Mouse (Mus musculus) forebrain, embryonic 10.5 days (tissue): ENCODE measurements around the gene Map1s. TPM values are rescaled to one million over a fixed set of nuclear protein-coding genes. Genes with fewer than 3 reads are reported as not detected.

Source experiments
- DNase-seq: peaks from one replicate; pipeline ENCODE4 v3.0.0-alpha.2; 2017; ENCODE audit warnings: low spot score; ENCODE audit errors: extremely low spot score
- H3K27ac ChIP-seq: fragments of 300-500 bp; sonication (generic); 2 replicates; pipeline ENCODE4 v1.5.1; 2016; ENCODE audit warnings: mild to moderate bottlenecking
- H3K27me3 ChIP-seq: fragments of 300-500 bp; sonication (generic); 2 replicates; pipeline ENCODE4 v1.6.1; 2016; ENCODE audit warnings: mild to moderate bottlenecking; ENCODE audit not compliant: poor library complexity, severe bottlenecking
- H3K36me3 ChIP-seq: fragments of 300-500 bp; sonication (generic); replicated peaks from 2 replicates; pipeline ENCODE4 v1.6.1; 2016; ENCODE audit warnings: mild to moderate bottlenecking, moderate library complexity
- H3K4me1 ChIP-seq: fragments of 300-500 bp; sonication (generic); 2 replicates; pipeline ENCODE4 v1.6.1; 2016
- H3K4me3 ChIP-seq: fragments of 300-500 bp; sonication (generic); 2 replicates; pipeline ENCODE4 v1.5.1; 2016; ENCODE audit warnings: mild to moderate bottlenecking, moderate library complexity
- H3K9me3 ChIP-seq: fragments of 300-500 bp; sonication (generic); 2 replicates; pipeline ENCODE4 v1.6.1; 2016; ENCODE audit warnings: mild to moderate bottlenecking, moderate library complexity
- WGBS: fragments of 180-500 bp; shearing (Covaris S2); methylation state at CpG from one replicate; pipeline ENCODE4 v1.1.7; 2016; 5-methylcytosine and 5-hydroxymethylcytosine counted together
- polyA plus RNA-seq: library from polyadenylated mRNA; unstranded; fragments of >200 nt; fragmentation: Nextera tagmentation; extraction: Ambion mirVana; gene quantifications from 2 replicates; pipeline ENCODE4 v1.2.1, GENCODE M21; 2016

The Map1s gene
- polyA plus RNA-seq, 1 experiment from 2014 or later: 69.1 TPM

- Histone ChIP-seq H3K9me3 (no peaks in the 10 kb centered on the region), H3K4me3 (peak overlapping the region; percentile 42), H3K27ac (peak overlapping the region; percentile 74), H3K27me3 (peaks cover 26% of the 10 kb centered on the region), H3K4me1 (peaks cover 76% of the 10 kb centered on the region), H3K36me3 (peaks cover 16% of the 10 kb centered on the region)
- DNase-seq: peak; percentile 72
- WGBS: 11% methylated on average over 40 of the region's 40 CpGs
Measured at GRCm38 (mm10) chr8:70868559-70869198, 37.1 kb upstream of the Map1s start.

GRCm38 (mm10) chr8:70869199-70869571 lies 36.5 kb upstream of the Map1s start:
- peaks cover 16% of the 10 kb centered on the region for H3K36me3 ChIP-seq
- H3K4me3 ChIP-seq: peak overlapping the region; percentile 42; the same call in 1 of the 2 replicates
- H3K27ac ChIP-seq: peak overlapping the region; percentile 74
- H3K27me3 ChIP-seq: peaks cover 21% of the 10 kb centered on the region
- no peaks in the 10 kb centered on the region for H3K9me3 ChIP-seq
- H3K4me1 ChIP-seq: peaks cover 75% of the 10 kb centered on the region
- 38% methylated on average over 5 of the region's 5 CpGs for WGBS
- DNase-seq: no peak

- H3K4me1 ChIP-seq: peaks cover 71% of the 10 kb centered on the region
Measured at GRCm38 (mm10) chr8:70869601-70870041, 36.1 kb upstream of the Map1s start.

DNA sequence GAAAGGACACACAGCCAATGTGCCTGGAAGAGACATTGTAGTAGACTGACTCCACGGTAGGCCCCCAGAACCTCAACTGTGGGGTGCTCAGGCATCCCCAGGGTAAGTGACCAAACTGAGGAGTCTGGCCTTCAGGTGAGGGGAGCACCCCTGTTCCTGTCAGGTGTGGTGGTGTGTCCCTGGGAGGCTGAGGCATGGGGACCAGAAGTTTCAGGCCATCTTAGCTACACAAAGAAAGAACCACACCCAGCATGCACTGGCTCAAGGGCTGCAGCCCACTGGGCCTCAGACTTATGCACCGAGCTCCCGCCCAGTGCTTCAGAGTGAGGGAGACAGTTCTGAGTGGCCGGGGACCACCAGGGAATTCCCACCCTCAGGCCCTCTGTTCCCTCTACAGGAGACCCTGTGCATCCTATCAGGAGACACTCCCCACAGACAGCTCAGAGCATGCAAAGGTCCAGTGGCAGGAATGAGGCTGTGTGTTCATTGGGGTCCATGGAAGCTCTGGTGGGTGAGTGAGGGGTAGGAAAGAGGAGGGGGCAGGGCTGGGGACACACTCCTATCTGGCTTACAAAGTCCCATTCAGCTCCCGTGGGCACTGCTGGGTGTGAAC lies 34.4 kb upstream of the Map1s start:
- Histone ChIP-seq H3K27ac (no peak overlapping the region), H3K9me3 (no peaks in the 10 kb centered on the region), H3K27me3 (peaks cover 17% of the 10 kb centered on the region; the same call in 1 of the 2 replicates), H3K36me3 (peaks cover 16% of the 10 kb centered on the region), H3K4me1 (peaks cover 54% of the 10 kb centered on the region), H3K4me3 (peak overlapping the region; percentile 5; the same call in 1 of the 2 replicates)
- DNase-seq: no peak
- 91% methylated on average over 5 of the region's 5 CpGs for WGBS

More at GRCm38 (mm10) chr8:70869601-70870041, 36.1 kb upstream of the Map1s start:
- WGBS: 47% methylated on average over 16 of the region's 16 CpGs
- Histone ChIP-seq H3K27me3 (peaks cover 17% of the 10 kb centered on the region), H3K4me3 (0 out of 2 replicates have a peak overlapping the region, but pooled peaks have one; percentile 42), H3K9me3 (no peaks in the 10 kb centered on the region), H3K27ac (peak overlapping the region; percentile 74), H3K36me3 (peaks cover 16% of the 10 kb centered on the region)
- peak; percentile 73 for DNase-seq

GRCm38 (mm10) chr8:70872643-70873363 lies 32.9 kb upstream of the Map1s start:
- DNase-seq: no peak
- 8% methylated on average over 31 of the region's 31 CpGs for WGBS
- H3K9me3 ChIP-seq: no peaks in the 10 kb centered on the region
- H3K27me3 ChIP-seq: peaks cover 14% of the 10 kb centered on the region; the same call in 1 of the 2 replicates
- H3K4me1 ChIP-seq: peaks cover 44% of the 10 kb centered on the region
- peak overlapping the region; percentile 93 for H3K27ac ChIP-seq
- peaks cover 12% of the 10 kb centered on the region for H3K36me3 ChIP-seq
- H3K4me3 ChIP-seq: peak overlapping the region; percentile 82

DNA sequence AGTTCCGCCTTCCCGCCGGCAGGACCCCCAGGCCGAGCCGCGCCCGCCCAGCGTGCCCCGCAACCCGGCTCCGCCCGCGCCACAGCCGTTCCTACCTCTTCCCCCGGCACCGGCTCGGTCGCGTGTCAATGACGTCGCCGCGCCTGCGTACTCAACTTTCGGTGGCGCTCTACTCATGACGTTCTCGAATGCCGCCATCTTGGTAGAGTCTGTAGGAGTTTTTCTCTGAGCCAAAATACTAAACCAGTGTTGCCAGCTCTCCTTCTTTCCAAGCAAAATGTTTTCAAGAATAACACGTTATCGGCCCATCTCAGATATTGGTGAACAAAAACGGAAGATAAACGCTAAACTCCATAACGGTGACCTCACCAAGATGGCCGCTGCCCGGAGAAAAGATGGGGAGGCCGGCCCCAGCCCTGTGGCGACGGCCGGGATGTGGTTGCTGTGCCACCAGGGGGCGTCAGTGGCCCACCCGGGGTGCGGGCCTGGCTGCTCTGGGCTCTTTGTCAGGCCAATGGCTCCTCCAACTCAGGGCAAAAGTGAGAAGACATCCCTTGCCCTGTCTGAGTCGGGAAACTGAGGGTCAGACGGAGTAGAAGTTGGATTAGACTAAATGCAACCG lies 32.3 kb upstream of the Map1s start, which contains the start of gene Ccdc124:
Gene Ccdc124, minus strand, starts transcription at position 572 of the 622 bp plus-strand sequence.
- WGBS: under 1% methylated on average over 46 of the region's 46 CpGs

GRCm38 (mm10) chr8:70874441-70874840 lies 31.3 kb upstream of the Map1s start:
- WGBS: 90% methylated on average over 13 of the region's 13 CpGs
- Histone ChIP-seq H3K4me1 (peaks cover 33% of the 10 kb centered on the region), H3K27me3 (no peaks in the 10 kb centered on the region), H3K9me3 (no peaks in the 10 kb centered on the region), H3K36me3 (no peaks in the 10 kb centered on the region), H3K27ac (peak overlapping the region; percentile 93), H3K4me3 (no peak overlapping the region)
- DNase-seq: no peak

More for the DNA sequence above, 32.3 kb upstream of the Map1s start, which contains the start of gene Ccdc124:
- Histone ChIP-seq H3K27ac (peak within 1 kb of the TSS; percentile 93), H3K27me3 (peaks cover 8% of the 10 kb centered on the region; the same call in 1 of the 2 replicates), H3K36me3 (peaks cover 6% of the 10 kb centered on the region), H3K4me3 (peak within 1 kb of the TSS; percentile 82), H3K9me3 (no peaks in the 10 kb centered on the region), H3K4me1 (peaks cover 40% of the 10 kb centered on the region)
- peak; percentile 95 for DNase-seq

DNA sequence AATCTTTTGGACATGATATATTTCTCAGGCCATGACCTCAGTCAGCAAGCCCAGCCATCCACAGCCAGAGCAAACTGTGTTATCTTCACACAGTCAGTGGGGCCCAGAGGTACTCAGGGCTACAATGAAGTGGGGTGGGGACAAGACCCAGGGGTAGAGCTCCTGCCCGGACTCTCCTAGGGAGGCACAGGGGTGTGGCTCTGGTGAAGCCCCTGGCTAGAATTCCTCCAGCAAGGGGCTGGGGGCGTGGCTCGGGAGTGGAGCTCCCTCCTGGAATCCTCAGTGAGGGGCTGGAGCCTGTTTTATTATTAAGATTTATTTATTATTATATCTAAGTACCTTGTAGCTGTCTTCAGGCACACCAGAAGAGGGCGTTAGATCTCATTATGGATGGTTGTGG lies 29.4 kb upstream of the Map1s start:
- WGBS: 75% methylated on average over 4 of the region's 4 CpGs
- H3K4me3 ChIP-seq: no peak overlapping the region
- no peak for DNase-seq
- H3K36me3 ChIP-seq: no peaks in the 10 kb centered on the region
- no peak overlapping the region for H3K27ac ChIP-seq
- no peaks in the 10 kb centered on the region for H3K9me3 ChIP-seq
- H3K4me1 ChIP-seq: peaks cover 41% of the 10 kb centered on the region
- H3K27me3 ChIP-seq: peaks cover 4% of the 10 kb centered on the region; the same call in 1 of the 2 replicates

- DNase-seq: no peak
- Histone ChIP-seq H3K4me3 (no peak overlapping the region), H3K36me3 (no peaks in the 10 kb centered on the region), H3K27me3 (peaks cover 4% of the 10 kb centered on the region; the same call in 1 of the 2 replicates), H3K27ac (no peak overlapping the region), H3K9me3 (no peaks in the 10 kb centered on the region), H3K4me1 (peaks cover 27% of the 10 kb centered on the region)
- 56% methylated on average over 2 of the region's 2 CpGs for WGBS
Measured at GRCm38 (mm10) chr8:70878178-70878577, 27.6 kb upstream of the Map1s start.

DNA sequence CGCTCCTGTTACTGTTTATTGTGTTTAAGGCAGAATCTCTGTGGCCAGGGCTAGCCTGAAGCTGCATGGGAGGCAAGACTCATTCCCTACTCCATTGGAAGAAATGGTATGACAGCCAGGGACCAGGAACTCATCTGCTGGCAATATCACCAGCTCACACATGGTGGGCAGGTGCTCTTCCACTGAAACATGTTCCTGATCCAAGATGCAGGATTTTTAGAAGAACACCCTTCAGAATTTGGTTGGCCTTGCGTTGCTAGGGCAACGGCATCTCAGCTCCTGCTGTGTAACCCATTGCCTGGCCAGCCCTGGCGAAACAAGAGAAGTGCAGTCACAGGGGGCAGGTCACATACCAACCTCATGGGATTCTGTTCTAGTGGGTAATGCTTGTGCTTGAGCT lies 26.2 kb upstream of the Map1s start:
- Histone ChIP-seq H3K27ac (no peak overlapping the region; the same call in 1 of the 2 replicates), H3K9me3 (no peaks in the 10 kb centered on the region), H3K4me3 (no peak overlapping the region), H3K4me1 (peaks cover 21% of the 10 kb centered on the region), H3K36me3 (no peaks in the 10 kb centered on the region), H3K27me3 (peaks cover 4% of the 10 kb centered on the region; the same call in 1 of the 2 replicates)
- 51% methylated on average over 4 of the region's 4 CpGs for WGBS
- DNase-seq: peak; percentile 14

- peak; percentile 14 for DNase-seq
- Histone ChIP-seq H3K36me3 (no peaks in the 10 kb centered on the region), H3K4me1 (peaks cover 21% of the 10 kb centered on the region), H3K9me3 (no peaks in the 10 kb centered on the region), H3K4me3 (no peak overlapping the region), H3K27me3 (peaks cover 5% of the 10 kb centered on the region; the same call in 1 of the 2 replicates), H3K27ac (peak overlapping the region; percentile 54)
- 9% methylated on average over 4 of the region's 4 CpGs for WGBS
Measured at GRCm38 (mm10) chr8:70880126-70880525, 25.6 kb upstream of the Map1s start.

DNA sequence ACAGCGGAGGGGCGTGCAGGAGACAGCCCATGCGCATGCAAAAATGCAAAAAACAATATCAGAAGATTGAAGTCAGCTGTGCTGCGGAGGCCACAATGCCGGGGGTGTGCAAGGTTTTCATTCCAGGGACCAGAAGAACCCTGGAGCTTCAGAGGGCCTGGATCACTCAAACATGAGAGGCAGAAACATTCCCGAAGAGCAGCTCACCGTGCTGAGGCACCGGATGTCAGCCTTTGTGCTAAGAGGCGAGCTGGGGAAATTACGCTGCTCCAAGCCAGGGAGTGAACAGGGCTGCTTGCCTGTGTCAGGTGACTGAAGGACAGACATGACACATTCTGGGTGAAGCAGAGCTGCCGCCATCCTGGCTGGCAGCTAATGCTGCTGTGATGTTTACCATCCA lies 25.2 kb upstream of the Map1s start:
- H3K27ac ChIP-seq: peak overlapping the region; percentile 54
- no peak overlapping the region for H3K4me3 ChIP-seq
- peak; percentile 15 for DNase-seq
- H3K4me1 ChIP-seq: peaks cover 21% of the 10 kb centered on the region
- H3K27me3 ChIP-seq: peaks cover 9% of the 10 kb centered on the region; the same call in 1 of the 2 replicates
- H3K9me3 ChIP-seq: no peaks in the 10 kb centered on the region
- no peaks in the 10 kb centered on the region for H3K36me3 ChIP-seq
- 36% methylated on average over 11 of the region's 11 CpGs for WGBS
